Mouse (Mus musculus) lung, embryonic 15.5 days (tissue): ENCODE measurements at regions not wholly inside any gene's neighbourhood (a gene's known extent, or its start where the extent isn't known, plus 50 kb on each side); places are given as distances from the start of the nearest gene placed in this dataset.
A peak's percentile ranks its signal among the peaks of the same experiment; 100 is the strongest.

ENCODE experiments used
- ATAC-seq: fragments of 200-750 bp; cut with Nextera tagmentation; 2 replicates; pipeline ENCODE4 v1.8.0; 2017; ENCODE audit warnings: moderate number of reproducible peaks, borderline replicate concordance; ENCODE audit not compliant: low FRiP score, low TSS enrichment; ENCODE audit errors: extremely low read depth
- H3K27ac ChIP-seq: fragments of 300-500 bp; sonication (generic); 2 replicates; pipeline ENCODE4 v1.5.1; 2015; ENCODE audit warnings: moderate library complexity, mild to moderate bottlenecking, inconsistent platforms
- H3K27me3 ChIP-seq: fragments of 300-500 bp; sonication (generic); 2 replicates; pipeline ENCODE4 v1.6.1; 2015; ENCODE audit warnings: inconsistent platforms
- H3K36me3 ChIP-seq: fragments of 300-500 bp; sonication (generic); 2 replicates; pipeline ENCODE4 v1.6.1; 2015; ENCODE audit warnings: inconsistent platforms
- H3K4me1 ChIP-seq: fragments of 300-500 bp; sonication (generic); 2 replicates; pipeline ENCODE4 v1.6.1; 2015; ENCODE audit warnings: inconsistent platforms
- H3K4me2 ChIP-seq: fragments of 300-500 bp; sonication (generic); 2 replicates; pipeline ENCODE4 v1.6.1; 2015; ENCODE audit warnings: inconsistent platforms, mild to moderate bottlenecking, moderate library complexity
- H3K4me3 ChIP-seq: fragments of 300-500 bp; sonication (generic); 2 replicates; pipeline ENCODE4 v1.5.1; 2015; ENCODE audit warnings: mild to moderate bottlenecking, inconsistent platforms
- H3K9ac ChIP-seq: fragments of 300-500 bp; sonication (generic); 2 replicates; pipeline ENCODE4 v1.6.1; 2015; ENCODE audit warnings: inconsistent platforms
- H3K9me3 ChIP-seq: fragments of 300-500 bp; sonication (generic); 2 replicates; pipeline ENCODE4 v1.6.1; 2016; ENCODE audit warnings: inconsistent platforms
- WGBS: fragments of 180-500 bp; shearing (Covaris S2); methylation state at CpG from one replicate; pipeline ENCODE4 v1.1.7; 2015; 5-methylcytosine and 5-hydroxymethylcytosine counted together

DNA sequence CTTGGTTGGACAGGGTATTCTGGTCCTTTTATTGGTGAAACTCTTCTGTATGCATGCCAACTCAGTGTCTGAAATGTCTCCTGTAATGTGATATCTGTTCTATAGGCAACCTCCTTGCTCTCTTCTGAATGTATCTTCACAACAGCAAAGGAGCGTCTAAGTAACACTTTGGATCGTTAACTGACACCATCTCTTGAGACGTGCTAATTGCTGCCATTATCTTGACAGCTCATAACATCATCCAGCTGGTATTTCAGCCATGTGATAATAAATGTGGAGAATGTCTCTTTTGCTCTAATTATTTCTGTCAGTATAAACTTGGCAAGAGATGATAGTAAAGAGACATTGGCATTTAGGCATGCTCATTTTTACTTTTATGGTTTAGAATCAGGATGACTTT is 68.8 kb upstream of the Col8a1 start:
- ATAC-seq = no peak
- H3K27ac ChIP-seq = no peak overlapping the region
- H3K36me3 ChIP-seq = no peaks in the 10 kb centered on the region
- no peaks in the 10 kb centered on the region for H3K4me1 ChIP-seq
- H3K4me2 ChIP-seq = no peak overlapping the region
- H3K9me3 ChIP-seq = no peaks in the 10 kb centered on the region
- whole genome bisulfite sequencing = 34% methylated on average over 3 of the region's 3 CpGs
- H3K9ac ChIP-seq = no peak overlapping the region
- H3K27me3 ChIP-seq = no peaks in the 10 kb centered on the region
- no peak overlapping the region for H3K4me3 ChIP-seq

DNA sequence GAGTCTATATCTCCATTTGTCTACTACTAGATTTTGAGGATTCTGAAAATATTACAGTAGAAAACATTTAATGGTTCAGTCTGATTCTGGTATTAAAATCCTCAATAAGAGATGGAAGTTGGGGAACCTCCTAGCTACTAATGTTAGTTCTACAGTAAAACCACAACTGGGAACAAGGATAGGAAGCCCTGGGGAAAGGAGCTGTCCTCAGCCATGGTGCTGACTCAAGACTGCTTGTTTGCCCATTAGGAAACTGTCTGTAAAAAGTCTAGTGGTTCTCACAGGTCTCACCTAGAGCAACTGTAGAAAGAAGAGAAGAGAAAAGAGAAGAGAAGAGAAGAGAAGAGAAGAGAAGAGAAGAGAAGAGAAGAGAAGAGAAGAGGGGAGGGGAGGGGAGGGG is 90.9 kb upstream of the Col8a1 start:
- H3K27me3 ChIP-seq = no peaks in the 10 kb centered on the region
- no peak overlapping the region for H3K27ac ChIP-seq
- no peak overlapping the region for H3K4me3 ChIP-seq
- no peak overlapping the region for H3K4me2 ChIP-seq
- no peaks in the 10 kb centered on the region for H3K36me3 ChIP-seq
- no peaks in the 10 kb centered on the region for H3K9me3 ChIP-seq
- no peak overlapping the region for H3K9ac ChIP-seq
- no peaks in the 10 kb centered on the region for H3K4me1 ChIP-seq
- ATAC-seq = no peak

GRCm38 (mm10) chr16:57846386-57846785 is 91.8 kb upstream of the Col8a1 start:
- Histone ChIP-seq H3K9ac (no peak overlapping the region), H3K9me3 (no peaks in the 10 kb centered on the region), H3K27ac (no peak overlapping the region), H3K27me3 (no peaks in the 10 kb centered on the region), H3K36me3 (no peaks in the 10 kb centered on the region), H3K4me1 (no peaks in the 10 kb centered on the region), H3K4me3 (no peak overlapping the region), H3K4me2 (no peak overlapping the region)
- ATAC-seq = no peak
- WGBS = 26% methylated on average over 3 of the region's 3 CpGs

- no peak overlapping the region for H3K27ac ChIP-seq
- 40% methylated on average over 2 of the region's 2 CpGs for WGBS
- no peaks in the 10 kb centered on the region for H3K27me3 ChIP-seq
- no peak for ATAC-seq
- H3K4me3 ChIP-seq = no peak overlapping the region
- no peaks in the 10 kb centered on the region for H3K36me3 ChIP-seq
- no peaks in the 10 kb centered on the region for H3K4me1 ChIP-seq
- H3K9ac ChIP-seq = no peak overlapping the region
- no peaks in the 10 kb centered on the region for H3K9me3 ChIP-seq
- H3K4me2 ChIP-seq = no peak overlapping the region
These were observed 97.3 kb upstream of the Col8a1 start for GRCm38 (mm10) chr16:57851854-57852253.

GRCm38 (mm10) chr16:57852838-57853460 is 98.4 kb upstream of the Col8a1 start:
- Histone ChIP-seq H3K4me1 (no peaks in the 10 kb centered on the region), H3K4me3 (no peak overlapping the region), H3K9me3 (no peaks in the 10 kb centered on the region), H3K27me3 (no peaks in the 10 kb centered on the region), H3K36me3 (no peaks in the 10 kb centered on the region), H3K9ac (no peak overlapping the region), H3K27ac (no peak overlapping the region), H3K4me2 (no peak overlapping the region)
- no peak for ATAC-seq
- 70% methylated on average over 3 of the region's 3 CpGs for WGBS

DNA sequence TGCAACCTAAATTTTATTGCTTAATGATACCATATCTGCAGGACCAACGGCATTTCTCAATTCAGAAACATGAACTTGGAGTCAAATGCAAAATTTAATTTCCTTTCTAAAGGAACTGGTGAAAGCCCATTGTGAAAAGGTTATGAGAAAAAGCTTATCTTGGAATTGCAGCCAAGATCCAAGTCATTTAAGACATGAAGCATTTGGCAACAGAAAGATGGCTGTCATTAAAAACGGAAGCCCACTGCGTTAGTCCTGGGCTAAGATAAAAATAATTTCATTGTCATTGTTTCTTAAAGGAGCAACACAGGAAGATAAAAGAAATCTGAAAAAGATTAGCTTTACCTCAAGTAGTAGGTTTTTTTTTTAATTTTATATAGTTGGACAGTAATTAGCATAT is 99.2 kb upstream of the Col8a1 start:
- ATAC-seq = no peak
- no peak overlapping the region for H3K27ac ChIP-seq
- H3K9ac ChIP-seq = no peak overlapping the region
- H3K36me3 ChIP-seq = no peaks in the 10 kb centered on the region
- H3K27me3 ChIP-seq = no peaks in the 10 kb centered on the region
- no peak overlapping the region for H3K4me3 ChIP-seq
- no peaks in the 10 kb centered on the region for H3K9me3 ChIP-seq
- no peak overlapping the region for H3K4me2 ChIP-seq
- 0 out of 2 replicates have a peak, but pooled peaks cover 2% of the 10 kb centered on the region for H3K4me1 ChIP-seq
- 56% methylated on average over 3 of the region's 3 CpGs for WGBS

GRCm38 (mm10) chr16:57857071-57857470 is 102.5 kb upstream of the Col8a1 start:
- H3K4me2 ChIP-seq = no peak overlapping the region
- H3K36me3 ChIP-seq = no peaks in the 10 kb centered on the region
- H3K27me3 ChIP-seq = no peaks in the 10 kb centered on the region
- WGBS = 3% methylated on average over 1 of the region's 1 CpGs
- no peak for ATAC-seq
- no peak overlapping the region for H3K4me3 ChIP-seq
- H3K9me3 ChIP-seq = no peaks in the 10 kb centered on the region
- no peak overlapping the region for H3K27ac ChIP-seq
- no peak overlapping the region for H3K9ac ChIP-seq
- 0 out of 2 replicates have a peak, but pooled peaks cover 5% of the 10 kb centered on the region for H3K4me1 ChIP-seq

- no peaks in the 10 kb centered on the region for H3K36me3 ChIP-seq
- H3K4me2 ChIP-seq = no peak overlapping the region
- no peak overlapping the region for H3K4me3 ChIP-seq
- WGBS = 8% methylated on average over 2 of the region's 2 CpGs
- H3K27ac ChIP-seq = no peak overlapping the region
- no peaks in the 10 kb centered on the region for H3K9me3 ChIP-seq
- H3K27me3 ChIP-seq = no peaks in the 10 kb centered on the region
- H3K4me1 ChIP-seq = 0 out of 2 replicates have a peak, but pooled peaks cover 5% of the 10 kb centered on the region
- no peak overlapping the region for H3K9ac ChIP-seq
- no peak for ATAC-seq
These were observed 103.7 kb upstream of the Col8a1 start for GRCm38 (mm10) chr16:57858151-57858764.

GRCm38 (mm10) chr16:57858765-57859201 is 104.2 kb upstream of the Col8a1 start:
- Histone ChIP-seq H3K27ac (no peak overlapping the region), H3K4me1 (0 out of 2 replicates have a peak, but pooled peaks cover 5% of the 10 kb centered on the region), H3K9ac (no peak overlapping the region), H3K27me3 (no peaks in the 10 kb centered on the region), H3K4me3 (no peak overlapping the region), H3K36me3 (no peaks in the 10 kb centered on the region), H3K9me3 (no peaks in the 10 kb centered on the region), H3K4me2 (no peak overlapping the region)
- no peak for ATAC-seq
- WGBS = 34% methylated on average over 7 of the region's 7 CpGs

DNA sequence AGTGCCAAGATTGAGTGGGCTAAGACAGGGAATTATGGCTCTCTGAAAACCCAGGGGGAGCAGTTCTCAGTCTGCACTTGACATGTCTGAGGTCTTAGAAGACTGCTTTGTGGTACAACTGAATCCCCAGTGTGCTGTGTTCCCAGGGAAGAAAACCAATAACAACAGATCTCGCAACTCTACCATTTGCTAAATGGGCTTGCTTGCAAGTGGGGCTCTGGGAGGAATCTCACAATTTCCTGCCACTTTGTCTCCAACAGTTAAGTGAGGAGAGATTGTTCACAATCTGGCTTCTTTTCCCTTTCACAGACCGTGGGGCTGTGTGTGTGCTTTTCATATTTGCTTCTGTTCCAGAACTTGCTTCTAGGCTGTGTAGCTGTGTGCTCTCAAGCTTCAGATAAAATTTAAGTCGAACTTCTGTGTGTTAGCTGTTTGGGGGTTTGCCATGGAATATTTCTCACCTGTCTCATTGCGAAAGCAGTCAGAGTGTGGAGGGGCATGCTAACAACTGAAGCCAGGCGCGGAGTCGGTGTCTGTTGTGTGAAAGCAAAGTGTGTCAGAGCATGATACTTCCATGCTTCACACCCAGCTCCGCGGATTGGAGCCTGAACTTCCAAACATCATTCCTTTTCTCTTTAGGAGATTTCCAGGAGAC is 108.8 kb upstream of the Col8a1 start:
- Histone ChIP-seq H3K9me3 (no peaks in the 10 kb centered on the region), H3K27me3 (no peaks in the 10 kb centered on the region), H3K27ac (no peak overlapping the region), H3K36me3 (no peaks in the 10 kb centered on the region), H3K4me1 (0 out of 2 replicates have a peak, but pooled peaks cover 5% of the 10 kb centered on the region), H3K4me2 (no peak overlapping the region), H3K9ac (no peak overlapping the region), H3K4me3 (no peak overlapping the region)
- no peak for ATAC-seq
- 73% methylated on average over 9 of the region's 9 CpGs for WGBS

GRCm38 (mm10) chr16:57876857-57877256 is 122.3 kb upstream of the Col8a1 start:
- no peak overlapping the region for H3K9ac ChIP-seq

GRCm38 (mm10) chr16:57881575-57882094 is 127.1 kb upstream of the Col8a1 start:
- H3K9me3 ChIP-seq = no peaks in the 10 kb centered on the region
- H3K36me3 ChIP-seq = no peaks in the 10 kb centered on the region
- ATAC-seq = no peak
- H3K4me1 ChIP-seq = no peaks in the 10 kb centered on the region
- H3K4me2 ChIP-seq = no peak overlapping the region
- H3K4me3 ChIP-seq = no peak overlapping the region
- no peaks in the 10 kb centered on the region for H3K27me3 ChIP-seq
- WGBS = 66% methylated on average over 8 of the region's 8 CpGs
- no peak overlapping the region for H3K9ac ChIP-seq
- H3K27ac ChIP-seq = no peak overlapping the region

More at GRCm38 (mm10) chr16:57876857-57877256, 122.3 kb upstream of the Col8a1 start:
- no peak overlapping the region for H3K27ac ChIP-seq
- H3K4me3 ChIP-seq = no peak overlapping the region
- 94% methylated on average over 4 of the region's 4 CpGs for WGBS
- ATAC-seq = 0 out of 2 replicates have a peak, but pooled peaks have one; percentile 23
- no peaks in the 10 kb centered on the region for H3K27me3 ChIP-seq
- H3K4me2 ChIP-seq = no peak overlapping the region
- no peaks in the 10 kb centered on the region for H3K4me1 ChIP-seq
- no peaks in the 10 kb centered on the region for H3K9me3 ChIP-seq
- H3K36me3 ChIP-seq = no peaks in the 10 kb centered on the region
